ENCODE assay signal across 10 mouse cellular contexts in genomic region chr13:16023070-16024039, GRCm38 (mm10). TPM values are rescaled to one million over a fixed set of nuclear protein-coding genes. Genes with fewer than 3 reads are reported as not detected.
DNase-seq lines count a peak whose midpoint lies in the region; ATAC-seq and TF ChIP-seq lines count a peak whose summit lies in the region.
"Had no signal": no experiment of that assay in that cellular context is flagged by ENCODE, and none has a peak within 500 bp of the region (broad histone marks: within the 10 kb centered on the region; RNA-seq: fewer than 3 reads in every experiment).

No protein-coding gene starts in this region.

- no peaks in the 10 kb centered on the region for H3K4me1 ChIP-seq in midbrain, embryonic 11.5 days (ENCODE audit: control insufficient read depth, insufficient read depth, low read length)
- no peaks in the 10 kb centered on the region for H3K4me1 ChIP-seq in midbrain, embryonic 10.5 days
- H3K4me1 ChIP-seq in neural tube, embryonic 15.5 days = peaks cover 10% of the 10 kb centered on the region
- H3K4me1 ChIP-seq: heart, embryonic 10.5 days had no signal

- H3K27me3 ChIP-seq in midbrain, embryonic 11.5 days (ENCODE audit: control insufficient read depth, insufficient read depth, low read length) = peaks cover 3% of the 10 kb centered on the region; the same call in 1 of the 2 replicates
- H3K27me3 ChIP-seq in midbrain, embryonic 10.5 days (ENCODE audit: low read depth, poor library complexity, severe bottlenecking) = peaks cover 11% of the 10 kb centered on the region
- peaks cover 9% of the 10 kb centered on the region for H3K27me3 ChIP-seq in neural tube, embryonic 15.5 days (replicated peaks)

- H3K4me3 ChIP-seq in midbrain, embryonic 11.5 days (ENCODE audit: low read depth, low read length) = no peak overlapping the region
- no peak overlapping the region for H3K4me3 ChIP-seq in midbrain, embryonic 10.5 days
- peak overlapping the region; percentile 63 for H3K4me3 ChIP-seq in layer of hippocampus, adult 2 months
- peak overlapping the region; percentile 24 for H3K4me3 ChIP-seq in neural tube, embryonic 15.5 days (replicated peaks)
- H3K4me3 ChIP-seq: heart, embryonic 10.5 days had no signal

- H3K4me2 ChIP-seq in midbrain, embryonic 11.5 days = no peak overlapping the region
- H3K4me2 ChIP-seq in neural tube, embryonic 15.5 days = peak overlapping the region; percentile 50

- no peak overlapping the region for H3K27ac ChIP-seq in midbrain, embryonic 11.5 days (ENCODE audit: low read depth, low read length)
- H3K27ac ChIP-seq in midbrain, embryonic 10.5 days (replicated peaks) = no peak overlapping the region
- H3K27ac ChIP-seq in layer of hippocampus, adult 2 months = peak overlapping the region; percentile 94
- peak overlapping the region; percentile 20 for H3K27ac ChIP-seq in neural tube, embryonic 15.5 days (replicated peaks)
- H3K27ac ChIP-seq: heart, embryonic 10.5 days had no signal

- no peak overlapping the region for H3K9ac ChIP-seq in midbrain, embryonic 11.5 days (ENCODE audit: low read length)
- H3K9ac ChIP-seq in neural tube, embryonic 15.5 days (replicated peaks) = peak overlapping the region; percentile 8; the same call in 1 of the 2 replicates

- DNase-seq in frontal cortex, adult 2 months (ENCODE audit: extremely low spot score in 1 of 2, low spot score in 1 of 2) = peak; percentile 52 to 58
- no peak for DNase-seq in frontal cortex, postnatal 10 days (ENCODE audit: low spot score in 2 of 2)
- DNase-seq in midbrain, embryonic 11.5 days (ENCODE audit: low spot score, missing footprints) = no peak
- DNase-seq in midbrain, embryonic 10.5 days (ENCODE audit: low spot score) = no peak
- peak; percentile 54 to 61 for DNase-seq in layer of hippocampus, adult 2 months (ENCODE audit: low spot score in 2 of 2)
- DNase-seq in urinary bladder, adult 18-20 months (ENCODE audit: low spot score in 2 of 2) = no peak
- DNase-seq in gastrocnemius, postnatal 14 days = no peak
- DNase-seq: lung, postnatal 4 days had no signal

- peak; percentile 77 for TF ChIP-seq CTCF in layer of hippocampus, adult 2 months (conservative IDR thresholded peaks at IDR 0.05)

- 0 out of 2 replicates have a peak, but pooled peaks have one; percentile 50 for ATAC-seq in midbrain, embryonic 11.5 days (ENCODE audit: low FRiP score)
- peak; percentile 91 for ATAC-seq in neural tube, embryonic 15.5 days (ENCODE audit: low FRiP score)

- intact Hi-C loops in gastrocnemius, postnatal 14 days (cut with DNase I; ENCODE audit: low total_unique reads) = no loop called here

- WGBS in midbrain, embryonic 11.5 days = 67% methylated on average over 13 of the region's 13 CpGs
- 69% methylated on average over 13 of the region's 13 CpGs for WGBS in midbrain, embryonic 10.5 days
- WGBS in neural tube, embryonic 15.5 days = 32% methylated on average over 13 of the region's 13 CpGs

- H3K36me3 ChIP-seq in midbrain, embryonic 11.5 days (ENCODE audit: control insufficient read depth, insufficient read depth, low read length) = no peaks in the 10 kb centered on the region
- no peaks in the 10 kb centered on the region for H3K36me3 ChIP-seq in midbrain, embryonic 10.5 days
- no peaks in the 10 kb centered on the region for H3K36me3 ChIP-seq in neural tube, embryonic 15.5 days
- H3K36me3 ChIP-seq: heart, embryonic 10.5 days had no signal

- no peaks in the 10 kb centered on the region for H3K9me3 ChIP-seq in midbrain, embryonic 11.5 days (ENCODE audit: control insufficient read depth, low read length)
- H3K9me3 ChIP-seq in midbrain, embryonic 10.5 days (replicated peaks) = no peaks in the 10 kb centered on the region
- H3K9me3 ChIP-seq in neural tube, embryonic 15.5 days (replicated peaks) = no peaks in the 10 kb centered on the region
- H3K9me3 ChIP-seq: heart, embryonic 10.5 days had no signal

RNA-seq across cellular contexts. Expression of gene Inhba, which starts 11.7 kb away (rescaled TPM):
- 9.0 TPM in 2 replicates for polyA plus RNA-seq in frontal cortex, adult 2 months (2012; rRNA removed)
- 0.14 and 0.44 TPM in 2 replicates for polyA plus RNA-seq in midbrain, embryonic 11.5 days (2014; fragmentation: Nextera tagmentation; extraction: Ambion mirVana)
- 0.34 TPM in 1 of 2 replicates, not detected in the other for polyA plus RNA-seq in midbrain, embryonic 10.5 days (2016; fragmentation: Nextera tagmentation; extraction: Ambion mirVana)
- total RNA-seq in layer of hippocampus, adult 2 months (2021) = 10 to 100 TPM; 11.7 to 11.8 TPM
- polyA plus RNA-seq in neural tube, embryonic 15.5 days (2015; fragmentation: Nextera tagmentation; extraction: Ambion mirVana) = 2.5 and 4.7 TPM in 2 replicates
- 1 to 10 TPM; 1.4 to 2.5 TPM for total RNA-seq in gastrocnemius, postnatal 14 days (2021)

Comparison
In these comparisons a context has a peak if more than half of its experiments do, and no peak if none do; other contexts are left out.
1. DNase-seq: peak in frontal cortex, adult 2 months (2 of 2) and layer of hippocampus, adult 2 months (2 of 2); none in frontal cortex, postnatal 10 days (0 of 2), midbrain, embryonic 11.5 days (single experiment), midbrain, embryonic 10.5 days (single experiment), urinary bladder, adult 18-20 months (0 of 2) and gastrocnemius, postnatal 14 days (single experiment).
2. H3K27ac ChIP-seq: peak in layer of hippocampus, adult 2 months (single experiment) and neural tube, embryonic 15.5 days (single experiment); none in midbrain, embryonic 11.5 days (single experiment) and midbrain, embryonic 10.5 days (single experiment).
3. H3K4me3 ChIP-seq: peak in layer of hippocampus, adult 2 months (single experiment) and neural tube, embryonic 15.5 days (single experiment); none in midbrain, embryonic 11.5 days (single experiment) and midbrain, embryonic 10.5 days (single experiment).